In the genomic region with DNA sequence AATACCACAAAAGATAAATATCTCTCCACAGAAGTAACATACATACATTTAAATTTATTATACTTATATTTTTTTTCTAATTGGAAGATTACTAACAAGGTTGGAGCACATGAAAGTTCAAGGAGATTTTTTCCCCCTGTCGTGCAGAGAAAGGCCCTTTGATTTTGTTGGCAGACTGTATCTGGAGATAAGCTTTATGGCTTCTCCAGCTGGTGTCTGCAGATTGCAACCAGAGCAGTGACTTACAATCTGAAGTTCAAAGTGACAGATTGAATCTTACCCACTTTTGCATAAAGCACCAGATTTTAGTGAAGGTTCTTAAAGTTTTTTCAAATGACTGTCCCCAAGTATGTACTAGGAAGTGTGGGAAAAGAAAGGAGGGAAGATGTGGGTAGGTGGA, we compare ENCODE assay signal across 33 mouse cellular contexts. TPM values are rescaled to one million over a fixed set of nuclear protein-coding genes. Genes with fewer than 3 reads are reported as not detected.
"Had no signal": no experiment of that assay in that cellular context is flagged by ENCODE, and none has a peak within 500 bp of the region (broad histone marks: within the 10 kb centered on the region; RNA-seq: fewer than 3 reads in every experiment).

No protein-coding gene starts in this region.

- H3K27me3 ChIP-seq: heart, embryonic 12.5 days; heart, embryonic 13.5 days; heart, embryonic 15.5 days; hindbrain, embryonic 12.5 days; hindbrain, embryonic 13.5 days; hindbrain, embryonic 15.5 days; kidney, embryonic 15.5 days had no signal

- DNase-seq: heart, adult 2 months; heart, postnatal 10 days; heart, postnatal 14 days; heart, postnatal 36 days; heart, postnatal 4 days; kidney, adult 11 months; kidney, adult 18-20 months; kidney, adult 2 months; kidney, adult 8-10 months; kidney, adult 9 months; kidney, postnatal 10 days; kidney, postnatal 14 days; kidney, postnatal 25 days; kidney, postnatal 36 days; kidney, postnatal 4 days; layer of hippocampus, adult 9-11 months; layer of hippocampus, postnatal 36 days had no signal

- H3K27ac ChIP-seq: heart, adult 2 months; heart, embryonic 10.5 days; heart, embryonic 13.5 days; heart, embryonic 15.5 days; hindbrain, embryonic 10.5 days; hindbrain, embryonic 12.5 days; hindbrain, embryonic 13.5 days; hindbrain, embryonic 14.5 days; hindbrain, embryonic 15.5 days; hindbrain, postnatal 0 days; kidney, embryonic 15.5 days; kidney, postnatal 0 days; layer of hippocampus, adult 2 months had no signal

- H3K9ac ChIP-seq: heart, embryonic 12.5 days; heart, embryonic 13.5 days; heart, embryonic 15.5 days; hindbrain, embryonic 12.5 days; hindbrain, embryonic 13.5 days; hindbrain, embryonic 14.5 days; hindbrain, embryonic 15.5 days; kidney, embryonic 15.5 days had no signal

- H3K4me3 ChIP-seq: heart, adult 2 months; heart, embryonic 10.5 days; heart, embryonic 12.5 days; heart, embryonic 13.5 days; heart, embryonic 15.5 days; hindbrain, embryonic 10.5 days; hindbrain, embryonic 12.5 days; hindbrain, embryonic 13.5 days; hindbrain, embryonic 15.5 days; kidney, embryonic 15.5 days; layer of hippocampus, adult 2 months had no signal

- H3K36me3 ChIP-seq: heart, embryonic 10.5 days; heart, embryonic 12.5 days; heart, embryonic 13.5 days; heart, embryonic 15.5 days; hindbrain, embryonic 10.5 days; hindbrain, embryonic 12.5 days; hindbrain, embryonic 13.5 days; hindbrain, embryonic 15.5 days; kidney, embryonic 15.5 days had no signal

- H3K4me1 ChIP-seq: heart, embryonic 10.5 days; heart, embryonic 12.5 days; heart, embryonic 13.5 days; heart, embryonic 15.5 days; hindbrain, embryonic 10.5 days; hindbrain, embryonic 12.5 days; hindbrain, embryonic 13.5 days; hindbrain, embryonic 15.5 days; kidney, embryonic 15.5 days had no signal

- ATAC-seq: hindbrain, embryonic 16.5 days; hindbrain, postnatal 0 days; inflammation-experienced regulatory T-cells, adult 6 months had no signal

- H3K9me3 ChIP-seq: heart, embryonic 10.5 days; heart, embryonic 12.5 days; heart, embryonic 13.5 days; heart, embryonic 15.5 days; hindbrain, embryonic 10.5 days; hindbrain, embryonic 12.5 days; hindbrain, embryonic 13.5 days; hindbrain, embryonic 15.5 days; kidney, embryonic 15.5 days had no signal

- H3K4me2 ChIP-seq: heart, embryonic 11.5 days; heart, embryonic 12.5 days; heart, embryonic 13.5 days; heart, embryonic 15.5 days; hindbrain, embryonic 12.5 days; hindbrain, embryonic 13.5 days; hindbrain, embryonic 14.5 days; hindbrain, embryonic 15.5 days; kidney, embryonic 15.5 days had no signal

RNA-seq across cellular contexts. Expression of gene Nox4, which starts 50.2 kb away (rescaled TPM):
- polyA plus RNA-seq: inflammation-experienced regulatory T-cells, adult 6 months had no signal
